ENCODE assay signal across 8 mouse cellular contexts in the genomic region with DNA sequence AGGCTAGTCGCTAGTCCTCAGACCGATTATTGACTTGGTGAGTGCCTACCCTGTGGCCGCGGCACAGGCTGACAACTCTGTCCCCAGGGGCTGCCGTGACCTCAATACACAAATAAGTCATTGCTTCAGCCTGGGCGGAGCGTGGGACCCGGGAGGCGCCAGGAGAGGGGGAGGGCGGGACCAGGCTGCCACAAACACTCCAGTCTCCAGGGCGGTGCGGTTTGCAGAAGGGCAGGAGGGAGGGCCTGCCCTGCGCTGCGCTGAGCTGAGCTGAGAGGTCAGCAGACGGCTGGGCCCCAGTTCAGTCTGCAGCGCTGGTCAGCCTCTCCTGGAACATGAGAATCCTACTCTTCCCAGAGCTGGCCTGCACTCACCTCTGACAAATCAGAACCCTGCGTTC. TPM values are rescaled to one million over a fixed set of nuclear protein-coding genes. Genes with fewer than 3 reads are reported as not detected.
A peak's percentile ranks its signal among the peaks of the same experiment; 100 is the strongest.
DNase-seq lines count a peak whose midpoint lies in the region; ATAC-seq and TF ChIP-seq lines count a peak whose summit lies in the region.

No protein-coding gene starts in this region.

- no peaks in the 10 kb centered on the region for H3K27me3 ChIP-seq in embryonic facial prominence, embryonic 14.5 days (replicated peaks; ENCODE audit: control insufficient read depth, insufficient read depth, low read length)
- H3K27me3 ChIP-seq in heart, embryonic 10.5 days (ENCODE audit: insufficient read depth, poor library complexity, severe bottlenecking), result peaks cover 5% of the 10 kb centered on the region; the same call in 1 of the 2 replicates
- H3K27me3 ChIP-seq in kidney, embryonic 15.5 days, result no peaks in the 10 kb centered on the region; the same call in 1 of the 2 replicates
- H3K27me3 ChIP-seq in limb, embryonic 15.5 days, result no peaks in the 10 kb centered on the region
- H3K27me3 ChIP-seq in midbrain, postnatal 0 days (ENCODE audit: insufficient read depth, low read length), result no peaks in the 10 kb centered on the region

- H3K9ac ChIP-seq in embryonic facial prominence, embryonic 14.5 days (ENCODE audit: low read depth, low read length), result peak overlapping the region; percentile 52
- no peak overlapping the region for H3K9ac ChIP-seq in kidney, embryonic 15.5 days
- H3K9ac ChIP-seq in limb, embryonic 15.5 days, result 0 out of 2 replicates have a peak overlapping the region, but pooled peaks have one; percentile 4
- H3K9ac ChIP-seq in midbrain, postnatal 0 days (replicated peaks; ENCODE audit: low read length, poor library complexity, severe bottlenecking), result no peak overlapping the region

- DNase-seq in 416B (ENCODE audit: low read depth), result peak; percentile 84
- DNase-seq in adrenal gland, postnatal 4 days (ENCODE audit: low spot score in 2 of 2), result peak; percentile 67 to 85
- peak; percentile 94 for DNase-seq in embryonic facial prominence, embryonic 14.5 days (ENCODE audit: low spot score)
- peak; percentile 96 for DNase-seq in heart, embryonic 10.5 days (ENCODE audit: low spot score)
- DNase-seq in midbrain, postnatal 0 days (ENCODE audit: low spot score), result peak; percentile 86
- peak; percentile 10 to 26 for DNase-seq in spleen, postnatal 14 days (ENCODE audit: low spot score in 2 of 2)

- peak overlapping the region; percentile 57 for H3K27ac ChIP-seq in embryonic facial prominence, embryonic 14.5 days (replicated peaks; ENCODE audit: low read depth, low read length)
- peak overlapping the region; percentile 87 for H3K27ac ChIP-seq in heart, embryonic 10.5 days
- peak overlapping the region; percentile 84 for H3K27ac ChIP-seq in kidney, embryonic 15.5 days
- peak overlapping the region; percentile 65 for H3K27ac ChIP-seq in limb, embryonic 15.5 days
- no peak overlapping the region for H3K27ac ChIP-seq in midbrain, postnatal 0 days (ENCODE audit: low read depth, low read length)

- H3K4me3 ChIP-seq in embryonic facial prominence, embryonic 14.5 days (ENCODE audit: low read depth, low read length), result peak overlapping the region; percentile 21
- H3K4me3 ChIP-seq in heart, embryonic 10.5 days, result peak overlapping the region; percentile 47
- peak overlapping the region; percentile 28 for H3K4me3 ChIP-seq in kidney, embryonic 15.5 days (replicated peaks)
- peak overlapping the region; percentile 26 for H3K4me3 ChIP-seq in limb, embryonic 15.5 days
- peak overlapping the region; percentile 8 for H3K4me3 ChIP-seq in midbrain, postnatal 0 days (ENCODE audit: low read depth, low read length)

- no peaks in the 10 kb centered on the region for H3K9me3 ChIP-seq in embryonic facial prominence, embryonic 14.5 days (ENCODE audit: control insufficient read depth, low read length)
- no peaks in the 10 kb centered on the region for H3K9me3 ChIP-seq in heart, embryonic 10.5 days
- H3K9me3 ChIP-seq in kidney, embryonic 15.5 days (replicated peaks), result no peaks in the 10 kb centered on the region
- no peaks in the 10 kb centered on the region for H3K9me3 ChIP-seq in limb, embryonic 15.5 days
- no peaks in the 10 kb centered on the region for H3K9me3 ChIP-seq in midbrain, postnatal 0 days (ENCODE audit: low read length)

- no peak for TF ChIP-seq CTCF in midbrain, postnatal 0 days (IDR thresholded peaks at IDR 0.05)

- peaks cover 16% of the 10 kb centered on the region for H3K4me1 ChIP-seq in embryonic facial prominence, embryonic 14.5 days (ENCODE audit: control insufficient read depth, insufficient read depth, low read length)
- peaks cover 25% of the 10 kb centered on the region for H3K4me1 ChIP-seq in heart, embryonic 10.5 days
- H3K4me1 ChIP-seq in kidney, embryonic 15.5 days, result peaks cover 30% of the 10 kb centered on the region
- H3K4me1 ChIP-seq in limb, embryonic 15.5 days, result peaks cover 17% of the 10 kb centered on the region
- H3K4me1 ChIP-seq in midbrain, postnatal 0 days (ENCODE audit: insufficient read depth, low read length), result no peaks in the 10 kb centered on the region

- no peaks in the 10 kb centered on the region for H3K36me3 ChIP-seq in embryonic facial prominence, embryonic 14.5 days (ENCODE audit: control insufficient read depth, insufficient read depth, low read length)
- no peaks in the 10 kb centered on the region for H3K36me3 ChIP-seq in heart, embryonic 10.5 days
- H3K36me3 ChIP-seq in kidney, embryonic 15.5 days, result no peaks in the 10 kb centered on the region
- H3K36me3 ChIP-seq in limb, embryonic 15.5 days, result no peaks in the 10 kb centered on the region
- H3K36me3 ChIP-seq in midbrain, postnatal 0 days (ENCODE audit: insufficient read depth, low read length), result no peaks in the 10 kb centered on the region

- WGBS in embryonic facial prominence, embryonic 14.5 days, result 2% methylated on average over 15 of the region's 17 CpGs
- under 1% methylated on average over 17 of the region's 17 CpGs for WGBS in heart, embryonic 10.5 days
- under 1% methylated on average over 17 of the region's 17 CpGs for WGBS in kidney, embryonic 15.5 days
- WGBS in limb, embryonic 15.5 days, result under 1% methylated on average over 15 of the region's 17 CpGs
- WGBS in midbrain, postnatal 0 days, result 2% methylated on average over 16 of the region's 17 CpGs

- H3K4me2 ChIP-seq in embryonic facial prominence, embryonic 14.5 days (ENCODE audit: low read depth, low read length), result peak overlapping the region; percentile 57
- H3K4me2 ChIP-seq in kidney, embryonic 15.5 days, result peak overlapping the region; percentile 55
- H3K4me2 ChIP-seq in limb, embryonic 15.5 days, result peak overlapping the region; percentile 54
- peak overlapping the region; percentile 35 for H3K4me2 ChIP-seq in midbrain, postnatal 0 days (ENCODE audit: low read depth, low read length, poor library complexity, severe bottlenecking)

- peak; percentile 97 for ATAC-seq in embryonic facial prominence, embryonic 14.5 days (ENCODE audit: low read depth)
- ATAC-seq in kidney, embryonic 15.5 days (replicated peaks; ENCODE audit: low FRiP score), result peak; percentile 95
- peak; percentile 84 for ATAC-seq in limb, embryonic 15.5 days (ENCODE audit: insufficient number of reproducible peaks, low FRiP score, low TSS enrichment, low read depth)
- peak; percentile 88 for ATAC-seq in midbrain, postnatal 0 days (ENCODE audit: low FRiP score)

RNA-seq across cellular contexts. Expression of gene Sept5, which starts 57.2 kb away (rescaled TPM):
- 10 to 100 TPM; 18.9 to 28.7 TPM for total RNA-seq in adrenal gland, postnatal 4 days (2021)
- polyA plus RNA-seq in embryonic facial prominence, embryonic 14.5 days (2014; fragmentation: Nextera tagmentation; extraction: Ambion mirVana), result 34.1 and 43.5 TPM in 2 replicates
- 4.3 and 11.7 TPM in 2 replicates for polyA plus RNA-seq in heart, embryonic 10.5 days (2016; fragmentation: Nextera tagmentation; extraction: Ambion mirVana)
- 16.3 and 17.1 TPM in 2 replicates for polyA plus RNA-seq in kidney, embryonic 15.5 days (2015; fragmentation: Nextera tagmentation; extraction: Ambion mirVana)
- polyA plus RNA-seq in limb, embryonic 15.5 days (2015; fragmentation: Nextera tagmentation; extraction: Ambion mirVana), result 59.4 and 62.8 TPM in 2 replicates
- 376 and 407 TPM in 2 replicates for total RNA-seq in midbrain, postnatal 0 days (2014; rRNA removed)
- polyA plus RNA-seq in midbrain, postnatal 0 days (2015; fragmentation: Nextera tagmentation; extraction: Ambion mirVana), result 247 and 258 TPM in 2 replicates

Comparison
In these comparisons a context has a peak if more than half of its experiments do, and no peak if none do; other contexts are left out.
1. DNase-seq: peak in every context shown above with its lines; median percentile 96 in heart, embryonic 10.5 days; 94 in embryonic facial prominence, embryonic 14.5 days; 86 in midbrain, postnatal 0 days; 84 in 416B; 76 in adrenal gland, postnatal 4 days; 18 in spleen, postnatal 14 days.
2. H3K9ac ChIP-seq: peak in embryonic facial prominence, embryonic 14.5 days (single experiment) and limb, embryonic 15.5 days (single experiment); none in kidney, embryonic 15.5 days (single experiment) and midbrain, postnatal 0 days (single experiment).
3. Peak in every context shown above with its lines, with median percentiles within 50 percentile points of each other: ATAC-seq, H3K4me2 ChIP-seq and H3K4me3 ChIP-seq.